Mouse (Mus musculus): ENCODE measurements around the gene Snx29. TPM values are rescaled to one million over a fixed set of nuclear protein-coding genes. Genes with fewer than 3 reads are reported as not detected.
A peak's percentile ranks its signal among the peaks of the same experiment; 100 is the strongest.
"Not testable (repeated sequence)": the region's sequence is repeated elsewhere in the genome, so short reads cannot be mapped to it uniquely, and the experiment has no call there.

Snx29 gene
- total RNA-seq, 4 experiments from 2014 or later: 17.2 to 35.2 (median 21.6) TPM

DNA sequence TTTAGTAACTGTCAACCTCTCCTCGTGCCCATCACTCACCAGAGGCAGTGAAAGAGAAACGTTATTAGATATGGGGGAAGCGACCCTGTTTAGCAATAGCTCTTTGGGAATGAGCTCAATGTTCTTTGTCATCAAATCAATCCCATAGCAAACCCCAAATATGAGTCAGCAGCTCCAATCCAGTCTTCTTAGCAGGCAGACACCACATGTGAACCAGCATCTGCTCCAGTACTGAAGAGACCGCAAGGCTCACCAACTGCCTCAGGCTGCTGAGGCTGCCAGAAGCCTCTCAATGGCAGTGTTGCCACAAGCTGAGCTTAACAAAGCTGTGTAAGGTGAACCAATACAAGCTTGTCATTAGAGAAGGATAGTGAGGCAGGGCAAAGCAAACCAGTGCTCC lies 177.4 kb downstream of the Snx29 start:
- no peak for DNase-seq

DNA sequence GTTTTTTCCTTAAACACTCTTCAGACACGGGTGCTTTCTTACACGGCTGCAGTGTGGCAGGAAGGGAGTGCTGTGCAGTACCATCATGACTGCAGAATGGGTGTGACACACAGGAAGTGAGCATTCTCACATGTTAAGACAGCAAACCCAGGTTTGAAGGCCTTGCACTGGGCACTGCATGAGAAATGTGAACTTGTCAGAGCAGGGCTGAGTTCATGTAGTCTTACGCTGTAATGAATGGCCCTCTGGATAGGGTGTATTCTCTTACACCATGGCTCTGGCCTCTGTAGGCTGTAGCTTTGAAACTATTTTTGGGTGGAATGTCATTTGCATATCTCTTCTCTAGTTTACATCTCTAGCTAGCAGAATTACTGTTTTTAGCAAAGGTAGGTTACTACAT lies 178.4 kb downstream of the Snx29 start:
- no peak for DNase-seq

DNA sequence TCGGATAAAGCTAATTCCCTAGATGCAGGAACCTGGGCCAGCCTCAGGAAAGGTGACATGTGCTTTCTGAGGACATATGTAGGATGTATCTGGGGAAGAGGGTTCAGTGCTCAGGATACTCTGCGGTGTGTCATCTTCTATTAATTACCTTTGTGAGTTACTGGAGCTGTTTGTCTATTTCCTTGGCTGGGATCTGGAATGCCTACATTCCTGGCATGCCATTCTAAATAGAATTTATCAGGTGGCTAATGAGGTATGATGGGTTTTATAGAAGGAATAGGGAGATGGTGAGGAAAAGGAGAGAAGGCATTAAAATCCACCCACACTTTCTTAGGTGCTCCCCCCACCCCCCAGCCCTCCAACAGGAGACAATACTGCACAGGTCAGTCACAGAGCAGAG lies 178.9 kb downstream of the Snx29 start:
- no peak for DNase-seq

DNA sequence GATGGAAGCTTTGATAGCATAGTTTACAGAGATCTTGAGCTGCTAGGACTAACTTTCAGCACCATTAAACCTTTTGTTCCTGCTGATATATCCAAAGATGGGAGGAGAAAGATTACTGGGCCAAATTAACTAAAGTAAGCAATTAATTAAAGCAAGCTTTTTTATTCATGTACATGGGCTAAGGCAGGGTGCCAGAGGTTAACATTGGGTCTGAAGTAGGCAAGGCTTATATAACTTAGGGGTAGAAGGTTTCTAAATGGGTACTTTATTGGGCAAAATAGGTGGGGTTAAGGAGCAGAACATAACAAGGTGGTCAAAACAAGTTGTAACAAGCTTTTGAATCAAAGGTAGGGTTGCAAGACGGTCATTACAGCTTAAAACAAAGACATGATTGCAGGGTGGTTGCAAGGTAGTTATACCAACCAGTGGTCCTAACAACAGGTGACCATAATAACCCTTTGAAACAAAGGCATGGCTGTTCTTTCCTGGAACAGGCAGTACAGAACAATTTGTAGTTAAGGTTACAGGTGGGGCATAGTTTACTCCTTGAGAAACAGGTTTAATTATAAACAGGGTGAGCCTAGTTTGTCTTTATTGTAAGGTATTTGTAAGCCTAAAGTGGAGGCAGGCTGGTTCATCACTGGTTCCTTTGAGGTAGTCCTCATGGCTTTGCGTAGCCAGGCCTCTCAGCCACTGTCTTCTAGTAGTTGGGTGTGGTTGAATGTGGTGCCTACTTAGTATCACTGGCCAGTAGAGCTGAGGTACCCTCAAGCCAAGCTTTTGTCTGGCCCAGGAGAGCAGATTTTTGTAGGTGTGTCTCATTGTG lies 182.2 kb downstream of the Snx29 start:
- DNase-seq: no peak

DNA sequence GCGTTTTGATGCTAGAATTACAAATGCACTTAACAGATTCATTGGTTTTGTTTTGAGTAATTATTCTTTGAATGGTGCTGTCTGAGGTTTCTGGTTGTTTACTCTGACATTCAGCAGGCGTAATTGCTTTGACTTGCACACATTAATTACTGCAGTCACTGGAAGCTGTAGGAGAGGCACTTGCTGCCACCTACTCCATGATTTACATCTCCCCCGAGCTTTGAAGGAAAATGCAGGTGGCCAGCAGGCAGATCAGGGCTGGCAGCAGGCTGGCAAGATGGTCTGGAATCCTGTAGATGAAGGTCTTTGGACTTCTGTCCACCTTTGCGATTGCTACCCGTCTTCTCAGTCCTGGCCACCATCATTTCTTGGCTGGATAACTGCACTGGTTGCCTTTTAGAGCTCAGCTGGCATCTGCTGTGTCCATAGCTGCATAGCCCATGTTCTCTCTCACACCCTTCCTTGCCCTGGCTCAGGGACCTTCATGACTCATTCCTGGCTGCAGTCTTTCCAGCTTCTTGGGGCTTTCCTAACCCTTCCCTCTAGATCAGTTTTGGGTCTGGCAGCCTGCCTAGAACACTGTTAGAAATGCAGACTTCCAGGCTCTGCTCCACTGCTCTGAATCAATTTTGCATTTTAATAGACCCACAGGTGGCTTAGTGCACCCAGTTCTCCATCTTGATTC lies 182.9 kb downstream of the Snx29 start:
- DNase-seq: peak; percentile 73

DNA sequence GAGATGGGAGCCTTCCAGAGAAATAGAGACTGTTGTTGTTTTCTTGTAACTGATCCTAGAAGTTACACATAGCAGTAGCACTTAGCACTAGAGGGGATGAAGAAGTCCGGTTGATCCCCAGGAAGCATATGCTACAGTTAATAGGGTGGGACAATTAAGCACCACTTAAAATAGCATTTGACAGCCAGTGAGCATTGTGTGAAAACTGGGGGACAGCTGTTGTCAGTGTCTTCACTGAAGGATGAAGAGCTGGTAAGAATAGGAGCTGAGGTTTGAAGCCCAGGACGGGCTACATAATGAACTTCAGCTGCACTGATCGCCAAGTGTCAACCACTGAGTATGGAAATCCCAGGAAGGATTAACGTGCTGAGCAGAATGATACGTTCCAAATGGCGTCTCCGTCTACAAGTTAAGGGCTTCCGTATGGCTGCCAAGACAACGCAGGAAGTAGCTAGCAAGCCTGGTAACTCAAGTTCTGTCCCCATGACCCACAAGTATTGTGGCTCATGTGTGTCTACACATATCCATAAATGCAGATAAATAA lies 184.6 kb downstream of the Snx29 start:
- DNase-seq: no peak

DNA sequence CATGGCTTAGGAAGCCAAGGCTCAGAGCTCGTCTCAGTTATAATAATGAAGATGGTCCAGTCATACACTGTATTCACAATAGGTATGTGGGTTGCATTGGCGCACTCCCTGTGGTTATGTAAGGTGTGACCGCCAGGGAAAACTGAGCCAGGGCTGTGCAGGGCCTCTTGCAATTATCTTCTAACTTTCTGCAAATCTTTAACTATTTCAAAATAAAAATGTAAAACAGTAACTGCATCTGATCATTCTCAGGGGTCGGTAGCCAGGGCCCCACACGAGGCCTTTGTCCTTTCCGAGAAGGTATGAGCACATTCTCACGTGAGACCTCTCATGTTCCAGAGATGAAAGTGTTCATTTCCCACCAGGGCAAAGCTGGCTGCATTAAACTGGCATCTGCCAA lies 185.6 kb downstream of the Snx29 start:
- DNase-seq: no peak

DNA sequence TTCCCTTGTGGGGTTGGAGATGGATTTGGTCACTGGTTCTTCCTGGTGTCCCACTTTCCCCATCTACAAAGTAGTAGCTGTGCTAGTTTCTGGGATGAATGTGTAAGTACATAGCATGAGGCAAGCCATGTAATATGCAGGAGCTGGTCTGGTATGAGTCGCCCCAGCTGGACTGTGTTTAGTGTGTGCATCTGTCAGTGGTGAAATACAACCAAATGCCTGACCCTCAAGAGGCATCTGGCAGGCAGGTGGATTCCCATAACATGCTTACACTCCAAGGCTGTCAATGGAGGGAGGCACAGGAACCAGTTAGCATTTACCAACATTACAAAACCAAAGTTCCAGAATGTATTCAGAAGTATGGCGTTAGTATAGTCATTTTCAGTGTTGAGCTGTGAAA lies 187.7 kb downstream of the Snx29 start:
- DNase-seq: no peak

DNA sequence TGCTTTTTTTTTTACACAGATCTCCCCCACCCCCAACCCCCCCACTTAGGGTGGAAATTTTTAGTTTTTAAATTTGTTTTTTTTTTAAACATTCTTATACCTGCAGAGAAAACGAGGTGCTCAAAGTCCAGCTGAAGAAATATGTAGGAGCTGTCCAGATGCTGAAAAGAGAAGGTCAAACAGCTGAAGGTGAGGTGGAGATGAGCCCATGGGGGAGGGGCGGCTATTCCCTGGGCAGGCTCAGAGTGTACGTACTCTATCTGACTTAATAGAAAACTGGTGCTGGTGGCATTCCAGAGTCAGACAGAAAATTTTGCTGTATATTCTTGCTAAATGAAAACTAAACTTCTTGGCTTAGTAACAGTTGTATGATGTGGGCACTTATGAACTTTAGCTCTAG lies 188.1 kb downstream of the Snx29 start:
- no peak for DNase-seq

DNA sequence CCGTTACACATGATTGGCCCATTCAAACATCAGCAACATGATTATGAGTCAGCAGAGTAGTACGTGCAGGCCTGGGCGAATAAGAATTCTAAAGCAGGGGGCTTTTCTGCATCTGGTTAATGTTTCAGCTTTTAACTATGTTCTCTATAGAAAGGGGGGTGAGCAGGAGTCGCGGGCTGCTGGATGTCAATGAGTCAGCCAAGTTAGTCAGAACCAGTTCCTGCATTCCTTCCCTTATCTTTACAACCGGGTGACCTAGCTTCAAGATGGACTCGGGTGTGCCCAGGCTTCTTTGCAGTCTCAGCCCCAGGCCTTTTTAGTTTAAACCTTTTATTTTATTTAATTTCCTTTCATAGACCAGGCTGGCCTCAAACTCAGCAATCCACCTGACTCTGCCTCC lies 189.0 kb downstream of the Snx29 start:
- not testable (repeated sequence) for DNase-seq

DNA sequence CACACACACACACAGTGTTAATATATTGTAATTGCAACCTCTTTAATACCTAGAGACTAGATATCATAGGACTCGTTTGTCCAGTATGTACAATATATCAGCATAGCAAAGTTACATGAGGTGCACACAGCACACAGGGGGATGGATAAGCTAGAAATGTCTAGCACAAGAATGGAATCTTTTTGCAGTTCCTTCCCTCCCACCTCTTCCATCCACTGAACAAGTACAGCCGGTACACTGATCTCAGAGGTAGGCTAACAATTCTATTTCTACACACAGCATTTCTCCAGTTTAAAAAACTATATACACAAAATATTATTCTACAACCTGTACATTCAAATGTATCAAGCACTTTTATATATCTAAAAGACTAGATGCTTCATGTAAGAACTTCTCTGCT lies 194.0 kb downstream of the Snx29 start:
- DNase-seq: no peak

DNA sequence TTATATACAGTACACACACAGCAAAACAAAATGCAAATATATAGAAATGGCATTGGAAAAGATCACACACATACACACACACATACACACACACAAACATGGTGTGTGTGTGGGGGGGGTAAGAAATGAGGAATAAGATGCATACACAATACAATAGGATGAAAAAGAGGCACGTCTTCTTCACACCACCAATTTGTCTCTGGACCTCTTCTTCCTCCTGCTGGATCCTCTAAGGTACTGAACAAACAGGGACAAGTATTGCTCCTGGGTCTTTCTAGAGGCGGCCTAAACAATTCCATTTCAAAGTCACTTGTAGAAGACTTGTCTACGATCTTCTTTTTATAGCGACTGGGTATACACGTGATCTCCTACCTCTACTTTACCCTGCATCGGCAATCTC lies 194.7 kb downstream of the Snx29 start:
- DNase-seq: no peak

DNA sequence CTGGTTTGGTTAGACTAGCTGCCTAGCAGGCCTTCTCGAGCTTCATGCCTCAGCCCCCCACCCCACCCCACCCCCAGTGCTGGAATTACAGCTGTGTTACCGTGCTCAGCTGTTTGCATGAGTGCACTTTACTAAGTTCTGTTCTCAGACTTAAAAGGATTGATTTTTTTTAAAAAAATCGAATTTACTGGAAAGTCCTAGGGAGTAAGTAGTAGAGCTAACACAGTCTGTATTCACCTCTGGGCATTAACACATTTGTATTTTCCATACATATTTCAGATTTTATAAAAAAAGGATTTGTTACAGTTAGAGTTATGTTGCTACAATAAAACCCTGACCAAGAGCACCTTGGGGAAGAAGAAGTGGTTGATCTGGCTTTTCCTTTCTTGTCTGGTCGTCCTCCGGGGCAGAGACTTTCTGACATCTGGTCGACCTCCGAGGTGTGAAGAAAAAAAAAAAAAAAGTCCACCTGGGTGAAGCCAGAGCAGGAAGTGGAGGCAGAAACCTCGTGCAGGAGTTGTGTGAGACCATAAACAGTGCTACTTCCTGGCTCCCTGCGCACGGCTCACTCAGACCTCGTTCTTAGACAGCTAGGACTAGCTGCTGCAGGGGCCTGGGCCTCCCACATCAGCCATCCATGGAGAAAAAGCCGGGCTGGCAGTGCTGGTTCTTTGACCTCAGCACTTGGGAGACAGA lies 196.2 kb downstream of the Snx29 start:
- no peak for DNase-seq

DNA sequence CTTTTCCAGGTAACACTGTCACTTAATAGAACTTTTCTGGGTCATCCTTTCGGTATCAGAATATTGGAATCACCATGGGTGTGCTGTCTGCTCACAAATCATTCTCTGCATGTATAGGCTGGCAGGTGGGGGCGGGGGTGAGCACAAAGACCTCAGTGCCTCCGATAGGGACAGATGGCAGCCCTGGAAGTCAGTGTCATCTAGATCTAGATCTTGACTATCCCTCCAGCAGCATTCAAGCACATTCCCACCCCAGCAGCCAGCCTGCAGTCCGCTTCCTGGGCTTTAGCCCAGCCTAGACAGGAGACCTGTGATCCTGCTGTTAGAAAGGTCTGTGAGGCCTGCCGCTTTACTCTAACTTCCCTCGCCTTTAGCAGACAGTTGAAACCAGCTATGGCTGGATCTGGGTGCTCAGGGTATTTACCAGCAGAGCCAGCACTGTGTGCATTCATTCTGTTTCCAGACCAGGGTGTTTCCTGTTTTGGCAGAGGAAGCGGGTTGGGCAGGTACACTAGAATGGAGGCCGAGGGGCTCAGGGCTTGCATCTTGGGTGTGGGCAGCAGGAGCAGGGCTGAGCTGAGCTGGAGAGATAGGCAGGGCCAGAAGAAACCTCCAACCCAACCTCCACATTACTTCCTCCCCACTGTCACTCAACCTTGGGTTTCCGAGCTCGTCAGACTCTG lies 203.5 kb downstream of the Snx29 start:
- DNase-seq: no peak

DNA sequence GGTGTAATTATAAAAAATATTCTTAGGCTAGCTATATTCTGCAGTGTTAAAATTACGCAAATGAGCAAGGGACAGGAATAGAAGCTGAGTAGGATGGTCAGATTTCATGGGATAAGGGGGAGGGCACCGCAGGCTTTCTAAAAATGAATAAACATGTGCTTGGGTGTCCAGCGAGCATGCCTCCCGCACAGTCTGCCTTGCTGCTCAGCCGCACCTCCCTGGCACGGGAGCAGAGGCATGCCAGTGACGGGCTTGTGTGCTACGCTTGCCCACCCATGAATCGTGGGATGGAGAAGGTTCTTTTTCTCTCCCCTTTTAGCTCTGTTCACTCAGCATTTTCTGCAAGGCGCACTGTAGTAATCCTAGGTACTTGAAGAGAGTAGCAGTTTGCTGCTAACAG lies 204.3 kb downstream of the Snx29 start:
- no peak for DNase-seq

DNA sequence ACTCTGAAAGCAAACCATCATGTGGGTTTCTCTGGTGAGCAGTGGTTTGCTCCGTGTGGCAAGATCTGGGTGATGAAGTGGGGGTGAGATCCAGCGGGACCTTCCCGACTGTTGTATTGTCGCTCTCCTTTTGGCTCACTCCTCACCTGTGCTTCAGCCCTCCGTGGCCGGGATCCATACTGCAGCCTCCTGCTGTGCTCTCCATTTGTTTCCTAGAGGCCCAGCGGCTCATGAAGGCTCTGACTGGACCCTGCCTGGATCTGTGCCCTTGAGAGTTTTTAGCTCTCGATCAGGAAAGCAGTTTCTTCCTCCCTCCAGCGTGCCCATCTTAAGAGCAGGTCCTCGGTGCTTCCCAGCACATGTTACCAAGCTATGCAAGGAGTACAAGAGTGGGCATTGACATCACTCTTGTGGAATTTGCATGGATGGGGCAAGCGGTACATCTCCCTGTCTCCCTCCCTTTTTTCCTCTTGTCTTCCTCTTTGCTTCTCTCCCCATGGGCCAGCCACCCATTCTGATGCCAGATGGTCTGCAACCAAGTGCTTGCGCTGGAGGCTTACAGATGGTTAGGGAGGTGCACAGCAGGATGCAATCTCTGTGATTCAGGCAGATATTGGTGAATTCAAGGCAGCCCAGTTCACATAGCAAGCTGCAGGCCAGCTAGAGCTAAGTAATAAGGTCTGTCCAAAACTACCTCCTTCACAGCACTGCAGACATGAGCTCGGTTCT lies 207.9 kb downstream of the Snx29 start:
- DNase-seq: no peak

DNA sequence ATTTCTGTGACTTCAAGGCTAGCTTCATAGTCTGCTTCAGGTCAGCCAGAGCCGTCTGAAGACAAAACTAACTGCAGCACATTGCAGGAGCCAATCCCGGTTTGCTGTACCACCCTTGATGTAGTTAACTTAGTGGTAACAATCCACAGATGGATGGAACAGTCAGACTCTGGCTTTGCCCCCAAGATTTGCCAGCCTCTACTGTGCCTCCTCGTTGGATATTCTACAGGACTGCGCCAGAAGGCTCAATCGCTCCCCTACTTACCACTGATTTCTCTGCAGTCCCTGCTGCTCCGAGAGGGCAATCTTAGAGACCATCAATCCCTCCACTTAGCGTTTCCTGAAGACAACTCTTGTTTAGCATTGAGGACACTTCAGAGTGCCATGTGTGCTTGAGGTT lies 208.7 kb downstream of the Snx29 start:
- no peak for DNase-seq

DNA sequence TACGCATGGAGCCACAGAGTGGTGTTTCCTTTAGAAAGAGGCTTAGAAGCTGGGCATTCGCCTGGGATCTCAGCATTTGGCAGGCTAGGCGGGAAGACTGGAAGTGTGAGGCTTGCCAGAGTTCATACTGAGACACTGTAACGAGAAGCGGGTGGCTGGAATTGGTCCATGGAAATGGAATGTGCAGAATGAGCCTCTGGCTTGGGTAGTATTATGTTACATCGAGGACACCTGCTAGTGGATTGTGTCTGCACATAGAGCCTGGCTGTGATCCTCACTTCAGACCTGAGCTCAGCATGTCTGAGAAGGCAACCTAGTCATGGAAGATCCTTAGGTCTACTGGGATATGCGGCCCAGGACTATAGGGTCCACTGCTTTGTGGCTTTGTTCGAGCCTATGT lies 209.9 kb downstream of the Snx29 start:
- peak; percentile 4 for DNase-seq

DNA sequence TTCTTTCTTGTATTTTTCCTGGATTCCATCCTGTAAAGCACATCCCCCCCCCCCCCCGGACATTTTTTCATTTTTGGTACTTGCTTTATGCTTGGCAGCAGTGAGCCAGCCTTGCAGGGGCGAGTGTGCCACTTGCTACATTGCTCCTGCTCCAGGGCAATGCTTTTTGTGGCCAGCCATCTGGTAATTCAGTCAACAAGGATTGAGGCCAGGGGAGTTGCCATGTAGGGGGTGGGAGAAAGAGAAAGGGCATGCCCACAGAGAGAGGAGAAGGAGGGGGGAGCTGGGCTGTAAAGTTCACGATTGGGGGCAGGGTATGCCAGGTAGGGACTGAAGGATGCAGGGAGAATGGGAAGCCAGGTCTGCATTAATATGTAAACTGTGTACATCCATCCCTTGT lies 210.7 kb downstream of the Snx29 start:
- DNase-seq: no peak

DNA sequence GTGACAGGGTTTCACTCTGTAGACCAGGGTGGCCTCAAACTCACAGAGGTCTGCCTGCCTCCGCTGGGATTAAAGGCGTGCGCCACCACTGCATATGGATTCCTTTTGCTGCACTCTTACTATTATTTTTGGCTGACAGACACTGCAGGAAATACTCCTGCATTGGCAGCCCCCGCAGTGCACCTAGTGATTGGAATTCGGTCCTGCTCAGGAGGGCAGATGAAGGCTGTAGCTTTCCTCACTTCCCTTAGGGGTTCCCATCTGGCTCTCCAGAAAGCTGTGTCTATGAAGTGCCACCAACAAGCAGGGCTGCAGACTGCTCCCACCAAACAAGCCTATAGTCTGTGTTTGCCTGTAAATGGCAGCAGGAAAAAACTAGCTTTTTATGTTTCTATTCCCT lies 215.0 kb downstream of the Snx29 start:
- DNase-seq: no peak

DNA sequence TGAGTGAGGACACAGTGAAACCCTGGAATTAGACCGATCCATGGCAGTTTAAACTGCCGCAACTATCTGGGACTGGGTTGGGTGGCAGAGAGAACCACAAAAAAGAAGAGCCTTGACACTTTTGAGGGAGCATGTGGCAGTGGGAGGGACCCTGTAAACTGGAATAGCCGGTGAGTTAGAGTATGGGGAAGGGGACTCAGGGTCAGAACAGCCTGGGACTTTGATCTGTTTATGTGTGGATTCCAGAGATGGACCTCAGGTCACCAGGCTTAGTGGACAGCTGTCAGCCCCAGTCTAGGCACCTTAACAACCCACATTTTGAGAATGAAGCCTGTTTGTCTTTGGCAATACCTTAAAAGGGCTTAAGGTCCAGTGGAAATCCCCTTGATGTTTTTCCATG lies 215.5 kb downstream of the Snx29 start:
- DNase-seq: no peak

DNA sequence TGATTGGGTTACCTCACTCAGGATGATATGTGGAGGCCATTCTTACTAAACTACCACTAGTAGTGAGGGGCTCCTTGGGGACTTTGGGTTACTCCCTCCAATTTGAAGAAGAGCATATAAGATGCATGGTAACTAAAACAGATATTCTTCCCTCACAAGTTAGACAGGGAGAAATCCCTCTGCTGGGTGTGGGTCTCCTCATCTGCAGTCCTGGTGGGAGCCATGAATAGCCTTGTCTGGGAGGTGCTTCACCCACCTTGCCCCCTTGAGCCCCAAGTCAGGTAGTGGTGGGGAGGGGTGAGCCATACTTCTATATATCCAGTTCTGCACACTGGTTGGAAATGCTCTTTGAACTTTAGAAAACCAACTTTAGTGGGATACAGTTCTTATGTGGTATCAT lies 218.3 kb downstream of the Snx29 start:
- DNase-seq: no peak
